Mouse (Mus musculus) heart, postnatal 14 days (tissue): ENCODE data around the gene Arsg. TPM values are rescaled to one million over a fixed set of nuclear protein-coding genes. Genes with fewer than 3 reads are reported as not detected.

Experiments
- DNase-seq, 2 experiments: peaks; one replicate each; pipeline ENCODE4 v3.0.0; 2021 to 2022
- intact Hi-C: fragments of 180-260 bp; cut with DNase I; formaldehyde crosslinking; loops from one replicate; pipeline ENCODE4 v1.15.1; 2025
- total RNA-seq, 2 experiments: library from RNA; stranded (reverse); gene quantifications; 2 replicates each; pipeline ENCODE4 v1.2.3; 2021

Arsg gene
- total RNA-seq, 2 experiments from 2014 or later: 2.7 to 2.8 TPM

DNA sequence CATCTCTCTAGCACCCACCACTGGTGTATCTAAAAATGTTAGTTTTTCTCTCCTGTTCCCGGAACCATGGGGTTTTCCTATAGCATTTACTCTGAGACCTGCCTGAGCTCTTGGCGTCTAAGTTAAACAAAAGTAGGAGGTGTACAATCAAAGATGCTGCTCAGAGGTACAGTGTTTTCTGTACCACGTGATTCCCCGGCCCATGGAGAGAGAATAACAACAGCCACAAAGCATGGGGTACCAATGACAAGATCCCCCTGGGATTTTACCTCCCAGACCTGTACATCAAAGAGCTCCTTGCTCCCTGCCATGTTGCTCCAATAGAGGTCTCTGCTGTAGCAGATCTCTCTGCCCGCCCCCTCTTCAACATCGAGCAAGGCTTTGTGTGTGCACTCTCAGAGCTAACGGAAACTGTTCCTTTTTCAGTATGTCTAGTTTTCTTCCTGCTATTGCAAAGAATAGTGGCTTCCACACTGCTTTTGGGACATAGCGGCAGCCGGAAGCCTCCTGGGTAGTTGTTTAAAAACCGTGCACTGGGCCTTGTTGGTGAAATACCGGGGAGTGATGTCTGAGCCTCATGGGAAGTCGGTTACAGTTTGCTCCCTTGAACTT is 95.9 kb downstream of the Arsg start:
- intact Hi-C loops: no loop called here
- DNase-seq: no peak

GRCm38 (mm10) chr11:109569809-109570208 is 96.6 kb downstream of the Arsg start:
- intact Hi-C loops: no loop called here
- DNase-seq: peak; percentile 34 to 53

DNA sequence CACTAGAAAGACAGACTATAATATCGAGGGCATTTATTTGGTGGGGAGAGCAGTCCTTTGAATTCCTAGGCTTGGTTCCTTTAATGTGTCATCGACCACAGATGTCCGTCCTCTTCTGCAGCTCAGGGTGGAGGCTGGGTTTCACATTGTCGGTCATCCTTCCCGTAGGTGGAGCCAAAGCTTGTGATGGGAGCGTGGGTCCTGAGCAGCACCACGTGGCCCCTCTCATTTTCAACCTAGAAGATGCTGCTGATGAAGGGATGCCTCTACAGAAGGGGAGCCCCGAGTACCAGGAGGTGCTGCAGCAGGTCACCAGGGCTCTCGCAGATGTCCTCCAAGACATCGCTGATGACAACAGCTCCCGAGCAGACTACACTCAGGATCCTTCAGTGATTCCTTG is 98.9 kb downstream of the Arsg start:
- DNase-seq: no peak
- intact Hi-C loops: no loop called here

GRCm38 (mm10) chr11:109574604-109575003 is 101.4 kb downstream of the Arsg start:
- DNase-seq: no peak
- intact Hi-C loops: no loop called here

- intact Hi-C loops: no loop called here
- DNase-seq: no peak
These were observed 102.7 kb downstream of the Arsg start for GRCm38 (mm10) chr11:109575832-109576231.

GRCm38 (mm10) chr11:109578536-109578935 is 105.4 kb downstream of the Arsg start:
- intact Hi-C loops: no loop called here
- DNase-seq: no peak

DNA sequence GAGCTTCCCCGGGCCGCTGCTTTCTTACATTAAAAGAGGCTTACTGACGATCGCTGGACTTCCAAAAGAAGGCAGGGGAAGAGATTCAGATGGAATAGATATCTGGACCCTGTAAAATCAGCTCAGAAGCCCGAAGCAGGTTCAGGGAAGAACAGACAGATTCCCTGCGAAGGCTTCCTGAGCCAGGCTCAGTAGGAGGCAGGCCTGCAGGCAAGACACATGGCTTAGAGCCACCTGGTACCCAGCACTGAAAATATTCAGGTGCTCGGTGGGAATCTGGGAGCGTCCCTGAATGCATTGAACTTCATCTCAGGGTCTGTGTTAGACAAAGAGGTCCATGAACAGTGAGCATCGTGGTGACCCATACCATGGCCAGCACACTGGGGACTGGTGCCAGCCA is 106.8 kb downstream of the Arsg start:
- intact Hi-C loops: no loop called here
- DNase-seq: no peak

DNA sequence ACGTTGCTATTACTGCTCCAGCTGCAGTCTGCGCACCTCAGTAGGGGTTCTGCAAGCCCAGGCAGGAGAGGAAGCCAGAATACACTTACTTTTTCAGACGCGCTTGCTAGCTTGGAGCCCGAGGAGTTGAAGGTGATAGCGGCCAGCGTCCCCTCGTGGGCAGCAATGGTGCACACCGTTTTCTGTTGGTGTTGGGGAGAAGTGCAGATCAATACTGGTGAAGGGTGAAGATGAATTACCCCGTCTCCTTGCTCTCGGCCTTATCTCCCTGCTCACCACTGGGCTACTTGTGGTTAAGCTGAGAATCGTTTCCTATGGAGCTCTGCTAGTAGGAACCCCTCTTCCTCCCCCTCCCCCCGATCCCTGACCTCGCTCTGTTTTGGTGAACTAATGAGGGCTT is 110.8 kb downstream of the Arsg start:
- intact Hi-C loops: loop anchor here (2.0 kb wide), 1 partner anchor 339 kb away; no protein-coding TSS in a partner anchor
- no peak for DNase-seq

- intact Hi-C loops: loop anchor here (1.0 to 2.0 kb wide), 3 partner anchors 140 to 340 kb away; no protein-coding TSS in a partner anchor
- DNase-seq: peak; percentile 75 to 86
These were observed 111.9 kb downstream of the Arsg start for GRCm38 (mm10) chr11:109584843-109585713.

DNA sequence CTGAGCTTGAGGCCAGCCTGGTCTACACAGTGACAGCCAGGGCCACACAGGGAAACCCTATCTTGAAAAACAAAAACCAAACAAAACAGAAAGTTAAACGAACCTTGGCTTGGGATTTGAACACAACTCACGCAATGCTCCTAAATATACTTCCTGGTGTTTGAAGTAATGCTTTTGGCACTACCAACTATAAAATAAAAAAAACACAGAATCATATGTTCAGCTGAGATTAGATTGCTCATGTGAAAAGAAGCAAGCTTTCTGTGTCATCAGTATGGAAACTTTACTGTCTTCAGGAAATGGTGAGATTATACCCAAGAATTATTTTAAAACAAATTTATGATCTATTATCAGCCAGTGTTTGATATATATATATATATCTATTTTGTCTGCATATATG is 113.2 kb downstream of the Arsg start:
- intact Hi-C loops: no loop called here
- no peak for DNase-seq

DNA sequence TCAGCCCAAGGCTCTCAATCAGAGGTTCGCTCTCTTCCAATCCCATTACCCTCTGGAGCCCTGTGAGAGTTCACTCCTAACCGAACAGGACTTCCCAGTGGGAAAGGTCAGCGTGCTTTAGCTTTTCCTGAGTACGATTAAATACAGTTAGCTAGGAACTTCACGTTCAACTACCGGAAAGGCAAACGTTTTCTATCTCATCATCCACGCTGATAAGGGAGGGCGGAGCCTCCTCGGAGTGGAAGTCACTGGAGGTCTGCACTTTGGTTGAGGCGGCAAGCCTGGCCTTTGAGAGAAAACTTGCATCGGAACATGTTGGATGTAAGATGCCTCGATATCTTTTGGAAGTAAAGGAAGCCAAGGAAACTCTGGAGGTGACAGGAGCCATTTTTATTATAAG is 113.8 kb downstream of the Arsg start:
- intact Hi-C loops: no loop called here
- no peak for DNase-seq

DNA sequence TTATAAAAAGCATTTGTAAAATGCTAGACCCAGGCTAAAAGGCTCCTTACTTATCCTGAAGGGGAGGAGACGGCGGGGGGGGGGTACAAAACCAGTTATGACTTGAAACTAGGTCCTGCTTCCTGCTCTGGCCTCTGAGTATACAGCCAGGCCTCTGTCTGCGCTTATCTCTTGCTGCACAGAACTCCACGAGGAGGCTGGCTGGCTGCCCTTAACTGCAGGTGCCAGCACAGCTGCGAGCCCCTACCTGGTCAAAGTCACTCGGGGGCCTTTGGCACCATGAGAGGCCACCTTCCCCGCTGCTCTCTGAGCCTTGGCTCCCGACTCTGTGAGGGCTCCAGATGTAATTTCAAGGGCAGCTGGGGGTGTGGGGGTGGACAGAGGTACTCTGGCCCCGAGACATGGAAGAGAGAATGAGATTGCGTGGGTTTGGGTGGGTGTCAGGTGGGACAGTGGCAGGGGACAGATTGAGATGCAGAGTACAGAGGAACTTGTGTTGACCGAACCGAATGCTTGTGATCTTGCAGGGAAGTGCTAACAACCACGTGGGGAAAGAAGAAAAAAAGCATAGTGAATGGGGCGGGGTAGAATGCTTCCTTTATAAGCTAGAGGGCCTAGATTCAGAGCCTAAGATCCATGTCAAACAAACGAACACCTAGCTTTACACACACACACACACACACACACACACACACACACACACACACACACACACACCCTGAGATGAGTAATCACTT is 114.6 kb downstream of the Arsg start:
- intact Hi-C loops: no loop called here
- DNase-seq: peak; percentile 69 to 75

DNA sequence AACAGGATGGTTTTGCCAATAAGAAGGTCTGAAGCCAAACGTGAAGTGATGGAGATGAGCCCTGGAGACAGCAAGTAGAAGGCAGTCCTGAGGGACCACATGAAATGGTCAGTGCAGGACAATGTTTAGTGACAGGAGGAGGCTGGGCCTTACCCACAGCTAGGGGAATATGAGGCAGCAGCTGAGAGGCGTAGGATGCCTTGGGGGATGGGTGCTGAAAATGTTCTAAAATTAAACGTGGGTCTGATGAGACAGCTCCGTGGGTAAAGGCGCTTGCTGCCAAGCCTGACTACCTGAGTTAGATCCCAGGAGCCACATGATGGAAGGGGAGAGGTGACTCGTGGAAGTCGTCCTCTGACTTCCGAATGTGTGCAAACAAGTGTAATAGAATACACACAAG is 116.8 kb downstream of the Arsg start:
- peak in 1 of 2 experiments; percentile 43 for DNase-seq
- intact Hi-C loops: no loop called here

DNA sequence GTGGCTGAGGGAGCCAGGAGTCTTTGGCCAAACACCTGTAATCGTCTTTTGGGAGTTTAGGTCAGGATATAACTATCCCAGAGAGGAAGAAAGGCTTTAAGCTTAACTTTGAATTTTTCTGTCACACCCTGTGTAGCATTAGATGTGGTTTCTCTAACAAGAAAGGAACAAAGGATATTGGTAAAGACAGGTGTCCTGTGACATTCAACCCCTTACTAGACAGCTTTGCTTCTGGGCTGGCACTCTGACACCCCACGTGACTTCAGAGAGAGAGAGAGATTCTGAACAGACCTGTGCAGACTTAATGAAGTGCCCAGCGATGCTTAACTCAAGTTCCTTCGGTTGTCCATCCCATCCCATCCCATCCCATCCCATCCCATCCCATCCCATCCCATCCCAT is 118.3 kb downstream of the Arsg start:
- DNase-seq: no peak
- intact Hi-C loops: no loop called here

DNA sequence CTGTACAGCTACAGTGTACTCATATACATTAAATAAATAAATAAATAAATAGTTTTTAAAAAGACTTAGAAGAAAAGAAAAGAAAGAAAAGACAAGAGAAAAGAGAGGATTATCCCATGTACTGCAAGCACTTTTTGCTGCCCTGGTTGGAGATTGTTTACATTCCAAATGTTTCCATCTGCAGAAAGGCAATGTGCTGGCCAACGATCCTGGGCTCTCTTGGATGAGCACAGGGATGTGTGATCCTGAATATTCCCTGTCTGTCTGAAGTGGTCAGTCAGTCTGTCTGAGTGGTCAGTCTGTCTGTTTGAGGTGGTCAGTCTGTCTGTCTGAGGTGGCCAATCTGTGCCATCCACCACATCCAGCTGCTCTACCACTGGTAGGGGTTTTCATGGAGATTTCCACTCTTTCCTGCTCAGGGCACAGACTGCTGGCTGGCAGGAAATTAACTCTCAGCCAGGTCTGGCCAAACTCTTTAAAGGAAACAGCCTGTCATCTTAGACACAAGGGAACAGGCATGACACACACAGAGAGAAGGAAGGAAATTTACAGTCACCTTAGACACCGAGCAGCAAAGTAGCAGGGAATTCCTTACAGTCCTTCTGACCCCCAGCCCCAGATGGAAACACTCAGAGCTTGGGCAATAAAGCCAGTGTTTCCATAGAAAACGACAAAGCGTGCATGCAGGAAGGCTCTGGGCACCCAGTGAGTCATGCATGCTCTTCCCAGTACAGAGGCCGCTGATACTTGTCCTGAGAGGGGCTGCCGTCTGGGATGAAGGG is 120.2 kb downstream of the Arsg start:
- no peak for DNase-seq
- intact Hi-C loops: no loop called here

DNA sequence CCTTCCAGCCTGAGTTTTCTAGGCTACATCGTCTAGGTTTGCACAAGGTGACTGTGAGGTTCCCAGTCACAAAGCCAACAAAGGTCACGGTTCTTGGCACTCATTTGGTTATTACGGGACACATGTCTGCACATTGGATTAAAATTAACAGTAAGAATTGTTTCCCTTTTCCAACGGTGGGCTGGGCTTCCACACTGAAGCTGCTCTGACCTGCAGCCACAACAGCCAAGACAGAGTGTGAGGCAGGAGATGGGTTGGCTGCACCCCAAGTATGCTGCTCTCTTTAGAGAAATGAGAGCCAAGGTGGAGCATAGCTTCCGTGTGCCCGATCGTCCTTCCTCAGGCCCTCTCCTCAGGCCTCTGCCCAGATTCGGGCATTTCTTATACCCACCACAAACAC is 121.6 kb downstream of the Arsg start:
- intact Hi-C loops: no loop called here
- DNase-seq: peak; percentile 31 to 40

DNA sequence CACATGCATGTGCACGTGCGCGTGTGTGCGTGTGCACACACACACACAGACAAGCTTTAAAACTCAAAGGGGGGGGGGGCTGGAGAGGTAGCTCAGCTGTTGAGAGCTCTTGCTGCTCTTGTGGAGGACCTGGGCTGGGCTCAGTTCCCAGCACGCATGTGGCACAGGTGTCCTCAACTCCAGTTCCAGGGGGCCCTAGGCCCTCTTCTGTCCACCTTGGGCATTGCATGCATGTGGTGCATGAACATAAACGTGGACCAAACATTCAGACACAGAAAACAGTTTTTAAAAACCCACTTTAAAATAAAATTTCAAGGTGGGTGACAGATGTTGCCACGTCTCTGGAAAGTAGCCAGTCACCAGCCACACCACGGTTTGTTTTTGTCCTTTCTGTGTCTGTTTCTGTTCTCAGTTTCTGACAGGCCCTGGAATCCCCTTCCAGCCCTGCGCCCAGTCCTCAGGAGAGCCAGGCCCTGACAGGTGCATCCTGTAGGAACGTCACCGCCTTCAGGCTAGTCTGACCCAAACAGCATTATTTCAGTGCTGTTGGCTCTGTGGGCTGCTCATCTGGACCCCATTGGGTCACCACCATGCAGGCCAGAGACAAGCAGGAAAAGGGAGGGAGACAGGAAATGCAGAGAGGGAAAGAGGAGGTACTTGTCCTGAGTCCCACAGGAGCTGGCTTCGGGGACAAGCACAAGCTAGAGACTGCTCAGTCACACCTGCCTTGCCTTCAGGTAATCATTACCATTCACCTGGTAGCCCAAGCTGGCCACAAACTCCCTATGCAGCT is 125.8 kb downstream of the Arsg start:
- DNase-seq: no peak
- intact Hi-C loops: no loop called here

DNA sequence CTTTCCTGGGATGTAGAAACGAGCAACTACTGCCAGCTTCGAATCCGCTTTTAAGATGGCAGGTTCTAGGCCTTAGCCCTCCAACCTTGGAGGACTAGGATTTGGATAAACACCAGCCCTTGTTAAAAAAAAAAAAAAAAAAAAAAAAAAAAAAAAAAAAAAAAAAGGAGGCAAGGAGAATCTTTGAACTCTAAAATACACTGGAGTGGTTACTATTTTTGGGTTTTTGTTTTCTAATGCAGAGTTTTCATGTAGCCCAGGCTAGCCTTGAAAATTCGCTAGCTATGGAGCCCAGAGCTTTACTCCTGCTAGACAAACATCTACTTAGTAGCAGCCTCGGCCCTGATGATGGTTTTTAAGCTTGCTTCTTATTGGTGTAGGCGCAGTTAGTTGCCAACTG is 134.4 kb downstream of the Arsg start:
- intact Hi-C loops: no loop called here

DNA sequence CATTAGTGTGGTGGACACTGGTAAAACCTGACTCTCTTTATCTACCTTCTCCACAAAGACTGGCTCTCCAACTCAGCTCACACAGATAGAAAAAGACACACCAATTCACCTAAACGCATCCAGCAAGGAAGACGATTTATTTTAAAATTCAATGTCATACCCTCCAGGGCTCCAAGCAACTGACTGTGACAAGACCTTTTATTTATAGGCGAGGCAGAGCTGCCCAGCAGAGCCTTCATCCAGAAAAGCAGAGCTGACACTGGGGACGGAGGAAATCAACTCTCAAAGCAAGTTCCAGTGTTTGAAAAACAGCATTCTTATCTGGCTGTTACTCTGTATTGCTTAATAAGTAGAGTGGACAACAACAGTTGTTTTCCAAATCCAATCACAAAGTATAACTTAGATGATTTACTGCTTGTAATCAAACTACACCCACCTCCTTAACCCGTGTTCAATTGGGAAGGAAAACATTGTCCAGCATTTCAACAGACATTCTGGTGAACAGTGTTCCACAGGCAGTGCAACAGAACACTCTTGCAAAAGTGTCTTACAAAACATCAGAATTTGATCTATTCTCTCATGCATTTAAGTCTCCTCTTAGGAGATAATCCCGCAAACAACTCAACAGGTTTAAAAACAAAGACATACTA is 135.9 kb downstream of the Arsg start:
- DNase-seq: no peak
- intact Hi-C loops: no loop called here

More for the DNA sequence above, 134.4 kb downstream of the Arsg start:
- DNase-seq: no peak
